Mouse (Mus musculus) embryonic fibroblast, embryonic 13.5 days (primary cell): Measurements from ENCODE around the gene Lilra5. TPM values are rescaled to one million over a fixed set of nuclear protein-coding genes. Genes with fewer than 3 reads are reported as not detected.
"Not testable (repeated sequence)": the region's sequence is repeated elsewhere in the genome, so short reads cannot be mapped to it uniquely, and the experiment has no call there.

Experiments used
- H3K27ac ChIP-seq: 2 replicates; pipeline ENCODE4 v1.5.1; 2012; ENCODE audit warnings: low read length, control low read depth, inconsistent platforms; ENCODE audit not compliant: insufficient read depth
- H3K4me1 ChIP-seq: 2 replicates; pipeline ENCODE4 v1.6.1; 2011; ENCODE audit warnings: low read length; ENCODE audit not compliant: control insufficient read depth, insufficient read depth
- H3K4me3 ChIP-seq: 2 replicates; pipeline ENCODE4 v1.5.1; 2011; ENCODE audit warnings: mild to moderate bottlenecking, control low read depth, low read length; ENCODE audit not compliant: insufficient read depth
- CTCF ChIP-seq: IDR thresholded peaks from 2 replicates; pipeline ENCODE4 v1.5.1; 2011; ENCODE audit warnings: mild to moderate bottlenecking, control low read depth, low read length, moderate library complexity, borderline replicate concordance; ENCODE audit not compliant: insufficient read depth
- POLR2A ChIP-seq: IDR thresholded peaks from 2 replicates; pipeline ENCODE4 v1.6.1; 2011; ENCODE audit warnings: low read depth, mild to moderate bottlenecking, control low read depth, low read length, moderate library complexity
- polyA plus RNA-seq: library from polyadenylated mRNA; stranded (reverse); fragments of >200 nt; gene quantifications from 2 replicates; pipeline ENCODE4 v1.2.4, GENCODE M21; 2011; ENCODE audit warnings: low read depth; ENCODE audit not compliant: missing spikeins, insufficient read length

The Lilra5 gene
- polyA plus RNA-seq, result not detected in 2 replicates

DNA sequence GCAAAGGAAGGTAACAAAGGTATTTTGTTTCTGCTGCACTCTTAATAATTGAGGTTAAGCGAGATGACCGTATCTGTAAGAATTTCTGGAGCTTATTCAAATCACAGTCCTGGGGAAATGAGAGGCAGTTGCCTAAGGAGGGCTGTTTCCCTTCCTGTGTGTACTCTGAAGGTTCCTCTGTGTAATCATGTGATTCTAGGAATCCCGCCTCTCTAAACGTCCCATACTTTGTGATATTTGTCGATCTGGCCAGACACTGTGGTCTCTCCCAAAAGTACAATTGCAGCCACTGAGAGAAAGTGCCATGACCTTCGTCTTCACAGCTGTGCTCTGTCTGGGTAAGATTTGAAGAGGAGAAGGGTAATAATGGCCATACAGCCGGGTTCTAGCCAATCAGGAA lies at the start of gene Lilra5:
Gene Lilra5 (plus strand): TSS at position 301 of the 400 bp plus-strand sequence.
- Histone ChIP-seq H3K4me3 (no peak within 1 kb of the TSS), H3K4me1 (no peaks in the 10 kb centered on the region), H3K27ac (no peak within 1 kb of the TSS)
- TF ChIP-seq POLR2A (no peak), CTCF (no peak)

DNA sequence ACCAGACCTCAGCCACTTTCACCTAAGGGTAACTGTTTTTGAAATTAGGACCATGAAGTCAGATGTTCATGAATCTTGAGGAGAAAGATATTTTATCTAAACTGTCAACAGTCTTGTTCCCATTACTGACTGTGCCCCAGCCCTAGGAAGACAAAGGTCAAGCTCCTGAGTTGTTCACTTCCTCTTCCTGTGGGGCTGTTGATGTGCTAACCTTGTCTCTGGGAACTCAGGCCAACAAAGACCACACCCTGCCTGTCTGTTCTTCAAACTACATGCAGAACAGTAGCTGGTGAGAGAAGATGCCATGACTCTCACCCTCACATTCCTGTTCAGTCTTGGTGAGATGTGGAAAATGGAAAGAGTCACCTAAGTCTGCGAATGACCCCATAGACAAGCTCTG lies 30.4 kb upstream of the Lilra5 start:
- H3K4me1 ChIP-seq, result no peaks in the 10 kb centered on the region
- H3K27ac ChIP-seq, result no peak overlapping the region
- TF ChIP-seq POLR2A (no peak), CTCF (no peak)
- no peak overlapping the region for H3K4me3 ChIP-seq

DNA sequence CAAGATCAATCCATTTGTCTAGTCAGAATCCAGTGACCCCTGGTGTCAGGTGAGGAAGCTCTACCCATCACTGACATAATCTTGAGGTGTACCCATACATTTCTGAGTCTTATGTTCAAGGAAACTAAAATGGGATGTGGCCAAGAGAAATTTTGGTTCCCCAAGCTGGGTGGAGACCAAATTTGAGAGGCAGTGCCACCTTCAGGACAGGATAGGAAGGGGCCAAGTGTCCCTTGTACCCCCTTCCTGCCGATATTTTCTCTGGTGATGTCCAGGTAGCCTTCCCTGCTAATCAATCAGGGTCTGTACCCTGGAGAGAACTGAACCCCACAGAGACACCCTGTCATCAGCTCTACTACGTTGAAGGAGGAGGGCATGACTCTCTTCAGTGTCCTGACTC lies 28.9 kb upstream of the Lilra5 start:
- Histone ChIP-seq H3K27ac (no peak overlapping the region), H3K4me1 (no peaks in the 10 kb centered on the region), H3K4me3 (no peak overlapping the region)
- no peak for TF ChIP-seq CTCF
- no peak for TF ChIP-seq POLR2A

DNA sequence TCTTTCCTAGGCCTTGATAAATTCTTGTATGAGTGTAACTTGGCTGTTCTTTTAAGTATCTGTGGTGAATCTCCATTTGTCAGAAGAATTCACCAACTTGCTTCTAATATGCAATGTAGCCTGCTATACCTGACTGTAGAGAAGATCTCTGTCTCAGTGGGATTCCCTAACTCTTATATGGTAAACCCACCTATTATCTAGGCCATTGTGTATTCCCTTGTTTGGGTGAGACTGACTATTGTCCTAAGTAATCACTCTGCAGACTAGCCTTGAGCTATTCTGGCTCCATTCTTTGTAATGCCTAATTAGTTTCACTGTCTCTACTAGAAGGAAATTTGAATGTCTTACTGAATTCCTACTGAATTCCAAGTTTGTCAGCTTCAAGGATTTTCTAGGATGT lies 24.1 kb upstream of the Lilra5 start:
- not testable (repeated sequence) for H3K27ac ChIP-seq, H3K4me1 ChIP-seq, H3K4me3 ChIP-seq

DNA sequence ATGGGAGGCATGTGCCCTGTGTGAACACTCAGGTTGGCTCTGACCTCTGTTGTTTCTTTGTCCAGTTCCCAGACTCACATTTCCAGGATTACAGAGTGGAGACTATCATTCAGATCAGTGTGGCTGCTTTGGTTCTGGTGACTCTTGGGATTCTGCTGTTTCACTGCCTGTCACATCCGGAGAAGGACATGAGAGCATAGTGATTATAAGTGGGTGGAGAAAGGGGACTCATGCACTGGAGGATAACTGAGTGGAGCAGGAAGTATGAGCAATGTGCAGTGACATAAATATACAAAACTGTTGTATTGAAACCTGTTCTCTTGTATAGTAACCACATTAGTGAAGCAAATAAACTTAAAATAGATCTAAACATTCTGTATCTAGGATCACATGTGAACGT lies 22.2 kb upstream of the Lilra5 start:
- no peak overlapping the region for H3K27ac ChIP-seq
- TF ChIP-seq POLR2A (no peak), CTCF (no peak)
- H3K4me1 ChIP-seq, result no peaks in the 10 kb centered on the region
- H3K4me3 ChIP-seq, result no peak overlapping the region

DNA sequence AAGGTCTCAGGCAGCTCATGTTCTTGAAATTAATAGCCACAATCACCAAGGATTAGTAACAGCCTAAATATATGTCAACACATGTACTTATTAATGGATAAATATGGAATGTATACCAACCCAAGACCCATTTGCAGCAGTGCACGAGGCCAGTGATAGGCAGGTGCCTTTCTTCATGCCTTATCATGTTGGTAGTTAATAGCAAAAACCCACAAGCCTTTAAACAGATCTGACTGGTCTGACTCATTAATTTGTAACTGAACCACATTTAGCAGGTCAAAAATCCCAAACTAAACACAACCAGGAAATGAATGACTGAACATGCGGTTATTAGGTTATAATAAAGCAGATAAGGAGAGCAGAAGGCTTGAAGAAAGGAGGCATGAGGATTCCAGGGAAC lies 21.7 kb upstream of the Lilra5 start:
- no peak overlapping the region for H3K4me3 ChIP-seq
- TF ChIP-seq POLR2A (no peak), CTCF (no peak)
- no peak overlapping the region for H3K27ac ChIP-seq
- no peaks in the 10 kb centered on the region for H3K4me1 ChIP-seq

DNA sequence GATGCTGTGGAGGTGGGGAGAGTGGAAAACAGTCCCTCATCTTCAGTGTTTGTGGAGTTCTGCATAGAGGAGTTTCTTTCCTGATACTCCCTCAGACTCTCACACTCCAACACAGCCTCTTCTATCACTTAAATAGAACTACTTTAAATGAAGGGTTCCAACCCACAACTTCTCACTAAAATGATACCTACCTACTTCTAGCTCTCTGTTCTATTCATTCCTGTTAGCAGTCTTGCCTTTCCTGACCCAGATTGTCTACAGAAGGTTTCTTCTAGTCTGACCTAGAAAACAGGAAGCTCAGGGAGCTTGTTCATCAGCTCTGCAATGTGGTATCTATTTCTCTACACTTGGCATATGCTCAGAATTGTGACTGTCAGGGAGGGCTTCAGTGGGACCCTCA lies 2.0 kb upstream of the Lilra5 start:
- H3K4me3 ChIP-seq, result no peak overlapping the region
- H3K4me1 ChIP-seq, result no peaks in the 10 kb centered on the region
- TF ChIP-seq CTCF (no peak), POLR2A (no peak)
- H3K27ac ChIP-seq, result no peak overlapping the region

DNA sequence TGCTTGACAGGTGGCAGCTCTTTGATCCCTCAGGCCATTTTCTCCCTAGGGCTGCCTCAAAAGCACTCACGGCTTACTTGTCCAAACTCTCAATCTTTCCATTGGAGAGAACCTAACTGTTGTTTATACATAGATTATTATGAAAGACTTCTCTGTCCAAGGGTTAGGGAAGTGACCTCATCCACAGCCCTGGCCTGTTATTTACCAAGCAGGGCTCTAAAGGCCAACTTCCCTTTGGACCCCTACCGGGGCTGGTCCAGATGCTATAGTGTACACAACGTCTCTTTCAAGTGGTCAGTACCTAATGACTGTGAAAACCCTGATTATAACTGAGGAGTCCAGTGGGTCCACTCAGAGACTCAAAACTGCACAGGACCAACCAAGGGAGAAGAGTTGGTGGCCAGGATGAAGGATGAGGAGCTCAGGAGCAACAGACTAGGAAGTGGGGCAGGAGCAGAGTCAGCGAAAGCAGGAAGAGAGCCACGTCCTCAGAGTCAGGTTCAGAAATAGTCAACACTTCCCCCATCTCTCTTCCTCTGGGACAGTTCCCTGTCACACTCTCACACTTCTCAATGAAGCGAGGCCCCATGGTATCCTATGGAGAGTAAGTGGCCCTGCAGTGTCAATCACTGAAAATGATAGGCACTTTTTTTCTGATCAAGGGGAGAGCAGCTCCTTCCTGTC lies 1.6 kb downstream of the Lilra5 start:
- Histone ChIP-seq H3K4me1 (no peaks in the 10 kb centered on the region), H3K4me3 (no peak overlapping the region), H3K27ac (no peak overlapping the region)
- no peak for TF ChIP-seq CTCF
- TF ChIP-seq POLR2A, result no peak

DNA sequence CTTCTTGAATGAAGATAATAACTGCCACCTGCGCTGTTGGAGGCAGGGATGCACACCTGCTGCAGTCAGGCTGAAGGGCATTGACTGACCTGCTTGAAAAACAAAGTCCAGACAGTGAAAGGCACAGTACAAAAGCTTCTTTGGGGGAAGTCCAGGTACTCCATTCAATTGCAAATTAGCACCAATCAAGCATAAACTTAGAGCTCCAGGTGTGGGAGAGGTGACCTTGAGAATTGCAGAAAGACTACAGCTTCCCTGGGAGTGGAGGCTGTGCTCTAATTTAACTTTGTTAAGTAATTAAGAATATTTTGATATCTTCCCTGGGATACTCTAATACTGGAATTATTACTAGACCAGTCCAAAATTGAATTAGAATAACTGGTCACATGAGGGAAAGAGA lies 13.7 kb downstream of the Lilra5 start:
- H3K4me1 ChIP-seq, H3K4me3 ChIP-seq, H3K27ac ChIP-seq: not testable (repeated sequence)

DNA sequence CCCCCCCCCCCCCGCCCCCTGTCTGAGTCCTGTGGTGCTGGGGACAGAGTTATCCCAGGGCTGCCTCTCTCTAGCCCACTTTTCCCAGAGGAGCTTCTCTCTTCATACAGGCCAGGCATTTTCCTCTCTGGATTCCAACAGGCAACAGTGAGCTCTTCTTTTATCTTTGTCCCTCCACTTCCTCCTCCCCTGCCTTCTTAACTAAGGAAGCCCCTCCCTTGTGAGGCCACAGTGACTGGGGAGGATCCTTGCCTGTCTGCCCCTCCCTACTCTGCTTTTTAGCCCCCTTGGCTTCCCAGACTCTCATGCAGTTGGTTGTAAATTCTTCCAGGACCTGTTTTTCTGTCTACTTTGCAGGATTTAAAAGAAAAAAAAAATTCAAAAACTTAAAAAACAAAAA lies 18.5 kb downstream of the Lilra5 start:
- H3K27ac ChIP-seq, H3K4me1 ChIP-seq, H3K4me3 ChIP-seq: not testable (repeated sequence)

DNA sequence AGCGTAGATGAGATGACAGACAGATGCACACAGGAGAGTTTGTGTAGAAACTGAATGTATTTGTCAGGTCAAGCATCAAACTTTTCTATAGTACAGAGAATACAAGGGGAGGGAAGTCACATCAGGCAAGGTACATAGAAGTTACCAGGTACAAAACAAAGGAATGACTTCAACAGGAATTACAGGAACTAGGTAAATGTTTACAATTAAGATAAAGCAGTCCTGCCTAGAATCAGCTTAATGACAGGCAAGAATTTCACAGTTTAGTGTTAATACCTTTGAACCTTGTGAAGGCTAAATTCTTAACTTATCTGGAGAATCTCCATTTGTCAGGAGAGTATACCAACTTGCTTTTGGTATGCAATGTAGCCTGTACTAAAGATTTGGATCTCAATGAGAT lies 23.0 kb downstream of the Lilra5 start:
- H3K4me3 ChIP-seq, H3K4me1 ChIP-seq, H3K27ac ChIP-seq: not testable (repeated sequence)

DNA sequence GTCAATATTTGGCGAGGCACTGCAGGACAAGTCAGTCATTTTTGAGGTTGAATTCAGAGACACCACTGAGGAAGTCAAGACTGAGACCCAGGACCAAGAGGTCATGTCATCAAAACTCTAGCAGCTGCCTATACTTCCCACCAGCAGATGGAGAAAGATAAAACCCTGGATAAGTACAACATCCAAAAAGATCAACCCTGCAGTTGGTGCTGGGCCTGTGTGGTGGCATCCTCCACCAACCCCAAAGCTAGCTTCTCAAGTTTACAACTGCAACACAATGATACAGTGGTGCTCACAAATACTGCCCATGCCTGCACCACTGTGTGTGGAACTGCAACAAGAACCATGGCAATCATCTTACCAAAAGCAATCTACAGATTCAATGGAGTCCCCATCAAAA lies 34.6 kb downstream of the Lilra5 start:
- H3K4me1 ChIP-seq, H3K4me3 ChIP-seq, H3K27ac ChIP-seq: not testable (repeated sequence)

DNA sequence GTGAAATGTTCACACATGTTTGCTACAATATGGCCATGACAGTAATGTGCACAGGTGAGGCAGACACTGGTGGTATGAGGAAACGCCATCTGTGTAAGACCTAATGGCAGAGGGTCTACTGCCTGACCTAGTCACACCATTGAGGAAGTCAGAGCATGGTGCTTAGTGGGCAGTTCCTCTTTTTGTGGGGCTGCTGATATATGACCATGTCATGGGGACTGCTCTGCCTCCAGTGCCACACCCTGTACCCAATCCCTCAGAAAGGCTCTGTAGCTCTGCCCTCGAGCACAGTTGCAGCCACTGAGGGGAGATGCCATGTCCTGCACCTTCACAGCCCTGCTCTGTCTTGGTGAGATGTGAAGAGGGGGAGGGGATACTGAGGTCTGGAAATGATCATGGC lies 36.3 kb downstream of the Lilra5 start:
- not testable (repeated sequence) for H3K27ac ChIP-seq, H3K4me3 ChIP-seq, H3K4me1 ChIP-seq

DNA sequence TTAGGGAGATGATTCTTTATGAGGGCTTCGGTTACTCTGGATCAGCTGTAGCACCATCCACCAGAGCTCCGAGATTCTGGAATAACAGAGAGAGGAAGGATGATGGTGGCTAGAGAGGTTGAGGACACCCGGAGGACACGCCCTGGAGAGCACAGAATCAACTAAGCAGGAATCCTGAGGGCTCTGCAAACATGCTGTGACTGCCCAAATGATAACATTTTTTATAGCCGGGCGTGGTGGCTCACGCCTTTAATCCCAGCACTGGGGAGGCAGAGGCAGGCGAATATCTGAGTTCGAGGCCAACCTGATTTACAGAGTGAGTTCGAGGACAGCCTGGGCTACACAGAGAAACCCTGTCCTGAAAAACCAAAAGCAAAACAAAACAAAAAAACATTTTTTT lies 37.9 kb downstream of the Lilra5 start:
- not testable (repeated sequence) for H3K27ac ChIP-seq, H3K4me1 ChIP-seq

More for the DNA sequence above, 37.9 kb downstream of the Lilra5 start:
- H3K4me3 ChIP-seq, result not testable (repeated sequence)
